ENCODE assay signal across 15 mouse cellular contexts in genomic region chr3:37477438-37478188, GRCm38 (mm10). TPM values are rescaled to one million over a fixed set of nuclear protein-coding genes. Genes with fewer than 3 reads are reported as not detected.
DNase-seq lines count a peak whose midpoint lies in the region; ATAC-seq and TF ChIP-seq lines count a peak whose summit lies in the region.
"Had no signal": no experiment of that assay in that cellular context is flagged by ENCODE, and none has a peak within 500 bp of the region (broad histone marks: within the 10 kb centered on the region; RNA-seq: fewer than 3 reads in every experiment).

No protein-coding gene starts in this region.

- TF ChIP-seq CTCF in lung, postnatal 0 days (IDR thresholded peaks at IDR 0.05) = no peak
- TF ChIP-seq CTCF in CH12.LX (conservative IDR thresholded peaks at IDR 0.05 in 1 of 2, IDR thresholded peaks at IDR 0.05 in 1 of 2; ENCODE audit: low read depth in 2 of 2, low read length in 2 of 2) = no peak

- no peak for DNase-seq in lung, postnatal 0 days (ENCODE audit: low spot score)
- DNase-seq in lung, adult 18-20 months = no peak
- no peak for DNase-seq in CH12.LX (ENCODE audit: extremely low read depth)
- DNase-seq in urinary bladder, adult 2 months (ENCODE audit: low spot score) = no peak
- DNase-seq: adrenal gland, postnatal 25 days; cerebellum, adult 9-11 months; heart, adult 11 months; retina, postnatal 1 day; thymus, adult 2 months had no signal

- no peaks in the 10 kb centered on the region for H3K27me3 ChIP-seq in lung, postnatal 0 days (replicated peaks; ENCODE audit: insufficient read depth, low read length)
- no peaks in the 10 kb centered on the region for H3K27me3 ChIP-seq in CH12.LX (replicated peaks)
- H3K27me3 ChIP-seq: limb, embryonic 15.5 days had no signal

- no peaks in the 10 kb centered on the region for H3K36me3 ChIP-seq in lung, postnatal 0 days (ENCODE audit: insufficient read depth, low read length)
- H3K36me3 ChIP-seq in CH12.LX (replicated peaks in 1 of 2; ENCODE audit: control insufficient read depth in 1 of 2, insufficient read depth in 1 of 2, low read length in 1 of 2) = peaks cover 3% of the 10 kb centered on the region in 2 experiments

- dilution Hi-C loops in CH12.LX (cut with MboI; ENCODE audit: extremely low pct_ligation_motif_present, extremely low pct_unique_long_range_greater_than_20kb, low sequenced_read_pairs) = no loop called here

- in situ Hi-C loops in CH12.LX (cut with MboI; ENCODE audit: low pct_ligation_motif_present, low pct_unique_long_range_greater_than_20kb, low sequenced_read_pairs) = loop anchor here (25.0 kb wide), 1 partner anchor 735 kb away; no protein-coding TSS in a partner anchor

- peak overlapping the region; percentile 31; the same call in 1 of the 2 replicates for H3K4me2 ChIP-seq in lung, postnatal 0 days (replicated peaks; ENCODE audit: low read depth, low read length)
- peak overlapping the region; percentile 84 for H3K4me2 ChIP-seq in CH12.LX (ENCODE audit: insufficient read depth, low read depth, poor library complexity, severe bottlenecking)
- H3K4me2 ChIP-seq: limb, embryonic 15.5 days; midbrain, embryonic 11.5 days had no signal

- H3K4me3 ChIP-seq in lung, postnatal 0 days (ENCODE audit: low read depth, low read length) = no peak overlapping the region
- peak overlapping the region; percentile 39 to 60 (median 59) for H3K4me3 ChIP-seq in CH12.LX (replicated peaks in 1 of 3; ENCODE audit: low read depth in 2 of 3, low read length in 2 of 3, poor library complexity in 1 of 3)
- H3K4me3 ChIP-seq in brown adipose tissue, adult 24 weeks (ENCODE audit: insufficient read depth, low read depth, low read length) = peak overlapping the region; percentile 75
- H3K4me3 ChIP-seq: hindbrain, embryonic 10.5 days; limb, embryonic 15.5 days had no signal

- no peaks in the 10 kb centered on the region for H3K79me2 ChIP-seq in CH12.LX (replicated peaks; ENCODE audit: control insufficient read depth, extremely low read depth, insufficient read depth, poor library complexity, severe bottlenecking)

- WGBS in lung, postnatal 0 days = 78% methylated on average over 7 of the region's 7 CpGs

- ATAC-seq in lung, postnatal 0 days = no peak
- ATAC-seq in megakaryocyte progenitor cell, adult 5-6 weeks (replicated peaks; ENCODE audit: poor library complexity) = 0 out of 2 replicates have a peak, but pooled peaks have one; percentile 14
- no peak for ATAC-seq in cerebellum, adult (ENCODE audit: insufficient number of reproducible peaks, low FRiP score, low TSS enrichment)

- H3K9me3 ChIP-seq in lung, postnatal 0 days (ENCODE audit: low read length) = no peaks in the 10 kb centered on the region
- no peaks in the 10 kb centered on the region for H3K9me3 ChIP-seq in CH12.LX (replicated peaks; ENCODE audit: low read length)
- H3K9me3 ChIP-seq: hindbrain, embryonic 10.5 days; limb, embryonic 15.5 days had no signal

- no peak for TF ChIP-seq POLR2A in CH12.LX (IDR thresholded peaks at IDR 0.05; ENCODE audit: low read depth, low read length)

- H3K4me1 ChIP-seq in lung, postnatal 0 days (ENCODE audit: insufficient read depth, low read depth, low read length) = peaks cover 9% of the 10 kb centered on the region; the same call in 1 of the 2 replicates
- H3K4me1 ChIP-seq in CH12.LX (ENCODE audit: control insufficient read depth in 1 of 2, insufficient read depth in 2 of 2) = peaks cover 7 to 29% of the 10 kb centered on the region in 2 experiments; a peak in 3 of 4 replicates
- no peaks in the 10 kb centered on the region; the same call in 1 of the 2 replicates for H3K4me1 ChIP-seq in brown adipose tissue, adult 24 weeks (ENCODE audit: control insufficient read depth, insufficient read depth, insufficient read length, low read length)
- H3K4me1 ChIP-seq: hindbrain, embryonic 10.5 days; limb, embryonic 15.5 days had no signal

- no peak overlapping the region for H3K27ac ChIP-seq in lung, postnatal 0 days (ENCODE audit: low read length)
- no peak overlapping the region for H3K27ac ChIP-seq in CH12.LX (ENCODE audit: insufficient read depth, low read depth)
- H3K27ac ChIP-seq in brown adipose tissue, adult 24 weeks (replicated peaks; ENCODE audit: low read depth, low read length) = peak overlapping the region; percentile 85
- H3K27ac ChIP-seq: hindbrain, embryonic 10.5 days; limb, embryonic 15.5 days had no signal

- TF ChIP-seq EP300 in lung, postnatal 0 days (IDR thresholded peaks at IDR 0.05) = no peak
- TF ChIP-seq EP300 in CH12.LX (IDR thresholded peaks at IDR 0.05; ENCODE audit: low read length) = peak; percentile 64

- no peak overlapping the region for H3K9ac ChIP-seq in lung, postnatal 0 days (replicated peaks; ENCODE audit: low read depth)
- H3K9ac ChIP-seq in CH12.LX (ENCODE audit: insufficient read depth, low read depth) = peak overlapping the region; percentile 74
- H3K9ac ChIP-seq: limb, embryonic 15.5 days had no signal

- no peak for TF ChIP-seq RAD21 in CH12.LX (IDR thresholded peaks at IDR 0.05; ENCODE audit: low read depth, low read length)

TF ChIP-seq in CH12.LX, 34 proteins besides CTCF, POLR2A, EP300 and RAD21:
- 0 out of 2 replicates have a peak, but pooled peaks have one; percentile 14 for TF ChIP-seq JUND (conservative IDR thresholded peaks at IDR 0.05; ENCODE audit: low read depth, low read length)
- TF ChIP-seq CHD2 (IDR thresholded peaks at IDR 0.05; ENCODE audit: low read length) = no peak
- 0 out of 2 replicates have a peak, but pooled peaks have one; percentile 41 for TF ChIP-seq RCOR1 (conservative IDR thresholded peaks at IDR 0.05; ENCODE audit: low read depth, low read length)
- TF ChIP-seq ZKSCAN1 (IDR thresholded peaks at IDR 0.05; ENCODE audit: borderline replicate concordance, low read depth, low read length) = no peak
- no peak for TF ChIP-seq GABPA (IDR thresholded peaks at IDR 0.05; ENCODE audit: insufficient replicate concordance, low read depth, low read length)
- TF ChIP-seq SIN3A (IDR thresholded peaks at IDR 0.05; ENCODE audit: low read length) = no peak
- TF ChIP-seq SMC3 (IDR thresholded peaks at IDR 0.05; ENCODE audit: low read depth, low read length) = no peak
- TF ChIP-seq UBTF (IDR thresholded peaks at IDR 0.05; ENCODE audit: low read depth, low read length) = no peak
- no peak for TF ChIP-seq ZMIZ1 (IDR thresholded peaks at IDR 0.05; ENCODE audit: low read depth, low read length)
- TF ChIP-seq POLR2AphosphoS2 (IDR thresholded peaks at IDR 0.05; ENCODE audit: low read depth, low read length) = no peak
- no peak for TF ChIP-seq MEF2A (IDR thresholded peaks at IDR 0.05; ENCODE audit: borderline replicate concordance, low read depth, low read length)
- no peak for TF ChIP-seq MAFK (IDR thresholded peaks at IDR 0.05; ENCODE audit: insufficient replicate concordance, low read length)
- TF ChIP-seq PAX5 (IDR thresholded peaks at IDR 0.05; ENCODE audit: low read length) = no peak
- peak; percentile 69 for TF ChIP-seq IRF4 (IDR thresholded peaks at IDR 0.05; ENCODE audit: low read depth, low read length)
- no peak for TF ChIP-seq E2F4 (IDR thresholded peaks at IDR 0.05; ENCODE audit: insufficient replicate concordance, low read depth, low read length)

RNA-seq across cellular contexts. Expression of gene Nudt6, which starts 57.6 kb away (rescaled TPM):
- polyA plus RNA-seq in lung, postnatal 0 days (2015; fragmentation: Nextera tagmentation; extraction: Ambion mirVana) = 7.3 and 8.8 TPM in 2 replicates
- 7.7 and 9.4 TPM in 2 replicates for total RNA-seq in CH12.LX (2012; rRNA removed)
- 4.8 and 6.0 TPM in 2 replicates for total RNA-seq in CH12.LX (2014; rRNA removed)
- polyA plus RNA-seq in CH12.LX (2012; ENCODE audit: insufficient read length, low read depth) = 9.0 and 9.6 TPM in 2 replicates
- polyA plus RNA-seq in brown adipose tissue, adult 24 weeks (2012; ENCODE audit: insufficient read depth, insufficient read length, missing spikeins) = 34.1 and 34.6 TPM in 2 replicates
- total RNA-seq in megakaryocyte progenitor cell, adult 5-6 weeks (2015) = 14.4 and 18.0 TPM in 2 replicates
- 9.1 and 19.9 TPM in 2 replicates for total RNA-seq in megakaryocyte progenitor cell, adult 5-6 weeks (2017)
- polyA plus RNA-seq in urinary bladder, adult 2 months (2012; rRNA removed) = 12.8 and 13.4 TPM in 2 replicates

RNA-seq across cellular contexts. Expression of gene Spata5, which starts 57.9 kb away (rescaled TPM):
- polyA plus RNA-seq in lung, postnatal 0 days (2015; fragmentation: Nextera tagmentation; extraction: Ambion mirVana) = 13.1 and 17.2 TPM in 2 replicates
- total RNA-seq in CH12.LX (2012; rRNA removed) (35.0 and 52.0 TPM in 2 replicates), CH12.LX (2014; rRNA removed) (49.7 and 66.1 TPM in 2 replicates)
- polyA plus RNA-seq in CH12.LX (2012; ENCODE audit: insufficient read length, low read depth) = 43.8 and 52.9 TPM in 2 replicates
- polyA plus RNA-seq in brown adipose tissue, adult 24 weeks (2012; ENCODE audit: insufficient read depth, insufficient read length, missing spikeins) = 6.0 and 6.9 TPM in 2 replicates
- total RNA-seq in megakaryocyte progenitor cell, adult 5-6 weeks (2015) = 68.9 and 78.2 TPM in 2 replicates
- total RNA-seq in megakaryocyte progenitor cell, adult 5-6 weeks (2017) = 126 and 148 TPM in 2 replicates
- polyA plus RNA-seq in urinary bladder, adult 2 months (2012; rRNA removed) = 6.2 and 8.1 TPM in 2 replicates
